Mouse (Mus musculus): ENCODE results near the gene Gm20388. TPM values are rescaled to one million over a fixed set of nuclear protein-coding genes. Genes with fewer than 3 reads are reported as not detected.

Gm20388 gene
- polyA plus RNA-seq, 1 experiment from 2014 or later, result 8.3 TPM

DNA sequence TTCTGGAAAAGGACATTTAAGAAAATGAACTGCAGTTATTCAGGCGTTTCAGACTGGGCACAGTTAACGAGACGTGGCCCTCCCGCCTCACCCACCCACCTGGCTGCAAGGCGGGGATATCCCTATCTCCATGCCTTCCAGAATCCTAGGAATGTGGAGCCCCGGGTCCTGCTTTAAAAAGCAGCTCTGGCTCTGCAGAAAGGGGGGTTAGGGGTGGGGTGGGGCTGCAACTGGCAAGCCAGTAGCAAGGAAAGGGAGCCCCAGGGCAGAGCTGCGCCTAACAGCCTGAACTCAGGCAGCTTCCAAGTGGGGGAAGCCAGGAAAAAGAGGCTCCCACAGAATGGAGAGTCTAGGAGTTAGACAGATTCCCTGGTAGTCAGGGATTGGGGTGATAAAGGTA is 2668.6 kb downstream of the Gm20388 start:
- Histone ChIP-seq H3K27me3 (replicated peaks; ENCODE audit: control insufficient read depth, insufficient read depth, low read length) (no peaks in the 10 kb centered on the region), H3K9ac (ENCODE audit: low read length) (no peak overlapping the region), H3K9me3 (ENCODE audit: control insufficient read depth, low read length) (no peaks in the 10 kb centered on the region), H3K27ac (ENCODE audit: low read depth) (no peak overlapping the region), H3K4me1 (replicated peaks; ENCODE audit: control insufficient read depth, insufficient read depth, low read length) (peaks cover 35% of the 10 kb centered on the region), H3K36me3 (ENCODE audit: control insufficient read depth, insufficient read depth, low read length) (no peaks in the 10 kb centered on the region), H3K4me3 (ENCODE audit: low read depth, low read length) (no peak overlapping the region), H3K4me2 (ENCODE audit: low read length) (no peak overlapping the region)
- ATAC-seq (replicated peaks; ENCODE audit: low FRiP score, low TSS enrichment, low read depth), result no peak
- WGBS, result 33% methylated on average over 7 of the region's 7 CpGs
- no peak for DNase-seq (ENCODE audit: low spot score)

DNA sequence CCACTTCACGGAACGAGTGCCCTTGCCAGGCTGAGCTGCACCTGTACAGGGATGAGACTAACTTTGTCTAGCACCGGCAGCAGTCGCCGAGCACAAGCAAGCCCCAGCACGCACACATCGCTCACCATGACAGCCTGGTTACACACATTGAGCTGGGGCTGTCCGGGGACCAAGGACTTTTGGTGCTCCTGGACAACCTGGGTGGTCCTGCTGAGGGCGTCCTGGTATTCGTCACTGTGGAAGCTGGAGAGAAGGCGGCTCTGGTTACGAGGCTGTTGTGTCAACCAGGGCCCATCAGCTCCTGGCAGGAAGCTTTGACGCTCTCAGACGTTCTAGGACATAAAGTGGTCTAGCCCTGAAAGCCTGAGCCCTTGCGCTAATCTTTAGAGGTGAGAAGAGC is 2670.3 kb downstream of the Gm20388 start:
- no peak overlapping the region for H3K4me3 ChIP-seq (ENCODE audit: low read depth, low read length)
- H3K36me3 ChIP-seq (ENCODE audit: control insufficient read depth, insufficient read depth, low read length), result no peaks in the 10 kb centered on the region
- H3K4me2 ChIP-seq (ENCODE audit: low read length), result no peak overlapping the region
- 25% methylated on average over 14 of the region's 15 CpGs for whole genome bisulfite sequencing
- DNase-seq (ENCODE audit: low spot score) (no peak), ATAC-seq (replicated peaks; ENCODE audit: low FRiP score, low TSS enrichment, low read depth) (no peak)
- H3K4me1 ChIP-seq (replicated peaks; ENCODE audit: control insufficient read depth, insufficient read depth, low read length), result peaks cover 24% of the 10 kb centered on the region
- H3K27me3 ChIP-seq (replicated peaks; ENCODE audit: control insufficient read depth, insufficient read depth, low read length), result no peaks in the 10 kb centered on the region
- no peak overlapping the region for H3K27ac ChIP-seq (ENCODE audit: low read depth)
- H3K9ac ChIP-seq (ENCODE audit: low read length), result no peak overlapping the region
- no peaks in the 10 kb centered on the region for H3K9me3 ChIP-seq (ENCODE audit: control insufficient read depth, low read length)

DNA sequence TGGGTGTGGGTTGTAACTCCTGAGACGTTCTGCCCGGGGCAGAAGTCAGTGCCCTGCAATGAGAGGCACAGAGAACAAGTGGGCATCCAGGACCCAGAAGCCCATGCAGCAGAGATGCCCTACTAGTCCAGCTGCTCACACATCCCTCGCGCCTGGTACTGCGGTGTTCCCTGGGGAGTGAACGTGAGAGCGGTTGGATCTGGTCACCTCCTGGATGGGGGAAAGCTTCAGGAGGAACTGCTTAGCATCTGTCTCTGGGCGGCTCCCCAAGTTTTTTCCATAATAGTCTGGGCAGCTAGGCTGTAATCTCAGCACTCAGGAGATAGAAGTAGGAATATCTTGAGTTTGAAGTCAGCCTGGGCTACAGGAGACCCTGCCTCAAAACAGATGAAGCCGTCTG is 2674.3 kb downstream of the Gm20388 start:
- DNase-seq (ENCODE audit: low spot score), result no peak
- Histone ChIP-seq H3K36me3 (ENCODE audit: control insufficient read depth, insufficient read depth, low read length) (no peaks in the 10 kb centered on the region), H3K9me3 (ENCODE audit: control insufficient read depth, low read length) (no peaks in the 10 kb centered on the region), H3K9ac (ENCODE audit: low read length) (no peak overlapping the region), H3K4me2 (ENCODE audit: low read length) (no peak overlapping the region), H3K27me3 (replicated peaks; ENCODE audit: control insufficient read depth, insufficient read depth, low read length) (no peaks in the 10 kb centered on the region), H3K4me3 (ENCODE audit: low read depth, low read length) (no peak overlapping the region), H3K27ac (ENCODE audit: low read depth) (0 out of 2 replicates have a peak overlapping the region, but pooled peaks have one; percentile 23), H3K4me1 (replicated peaks; ENCODE audit: control insufficient read depth, insufficient read depth, low read length) (peaks cover 10% of the 10 kb centered on the region)
- 85% methylated on average over 9 of the region's 9 CpGs for WGBS
- ATAC-seq (replicated peaks; ENCODE audit: low FRiP score, low TSS enrichment, low read depth), result no peak

GRCm38 (mm10) chr8:122585411-122585891 is 2674.8 kb downstream of the Gm20388 start:
- H3K4me2 ChIP-seq (ENCODE audit: low read length), result no peak overlapping the region
- DNase-seq (ENCODE audit: low spot score) (no peak), ATAC-seq (replicated peaks; ENCODE audit: low FRiP score, low TSS enrichment, low read depth) (0 out of 2 replicates have a peak, but pooled peaks have one; percentile 24)
- H3K9ac ChIP-seq (ENCODE audit: low read length), result no peak overlapping the region
- no peaks in the 10 kb centered on the region for H3K9me3 ChIP-seq (ENCODE audit: control insufficient read depth, low read length)
- peaks cover 9% of the 10 kb centered on the region for H3K4me1 ChIP-seq (replicated peaks; ENCODE audit: control insufficient read depth, insufficient read depth, low read length)
- no peaks in the 10 kb centered on the region for H3K36me3 ChIP-seq (ENCODE audit: control insufficient read depth, insufficient read depth, low read length)
- H3K4me3 ChIP-seq (ENCODE audit: low read depth, low read length), result no peak overlapping the region
- WGBS, result 32% methylated on average over 14 of the region's 14 CpGs
- H3K27ac ChIP-seq (ENCODE audit: low read depth), result peak overlapping the region; percentile 23; the same call in 1 of the 2 replicates
- no peaks in the 10 kb centered on the region for H3K27me3 ChIP-seq (replicated peaks; ENCODE audit: control insufficient read depth, insufficient read depth, low read length)

- H3K4me1 ChIP-seq (replicated peaks; ENCODE audit: control insufficient read depth, insufficient read depth, low read length), result peaks cover 9% of the 10 kb centered on the region
- ATAC-seq (replicated peaks; ENCODE audit: low FRiP score, low TSS enrichment, low read depth) (no peak), DNase-seq (ENCODE audit: low spot score) (no peak)
- 0 out of 2 replicates have a peak overlapping the region, but pooled peaks have one; percentile 23 for H3K27ac ChIP-seq (ENCODE audit: low read depth)
- H3K4me2 ChIP-seq (ENCODE audit: low read length), result no peak overlapping the region
- H3K9ac ChIP-seq (ENCODE audit: low read length), result no peak overlapping the region
- H3K36me3 ChIP-seq (ENCODE audit: control insufficient read depth, insufficient read depth, low read length), result no peaks in the 10 kb centered on the region
- H3K27me3 ChIP-seq (replicated peaks; ENCODE audit: control insufficient read depth, insufficient read depth, low read length), result no peaks in the 10 kb centered on the region
- 71% methylated on average over 7 of the region's 7 CpGs for WGBS
- H3K4me3 ChIP-seq (ENCODE audit: low read depth, low read length), result no peak overlapping the region
- H3K9me3 ChIP-seq (ENCODE audit: control insufficient read depth, low read length), result no peaks in the 10 kb centered on the region
Observed at GRCm38 (mm10) chr8:122586171-122586570, 2675.5 kb downstream of the Gm20388 start.

DNA sequence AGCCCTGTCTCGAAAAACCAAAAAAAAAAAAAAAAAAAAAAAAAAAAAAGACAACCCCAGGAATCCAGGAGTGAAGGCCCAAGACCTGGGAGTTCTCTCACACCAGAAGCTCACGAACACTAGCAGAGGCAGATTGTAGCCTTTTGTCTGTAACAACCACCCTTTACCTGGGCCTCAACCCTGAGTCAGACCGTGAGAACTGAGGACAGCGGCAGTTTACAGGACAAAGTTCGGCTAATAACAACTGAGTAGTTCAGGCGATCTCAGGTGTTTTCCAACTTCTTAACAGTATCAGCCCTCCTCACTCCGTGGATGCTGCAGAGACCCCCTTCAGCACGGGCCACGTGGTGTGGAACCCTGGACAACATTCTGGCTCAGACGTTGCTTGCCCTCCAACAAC is 2676.1 kb downstream of the Gm20388 start:
- H3K27ac ChIP-seq (ENCODE audit: low read depth), result no peak overlapping the region
- no peaks in the 10 kb centered on the region for H3K27me3 ChIP-seq (replicated peaks; ENCODE audit: control insufficient read depth, insufficient read depth, low read length)
- no peaks in the 10 kb centered on the region for H3K36me3 ChIP-seq (ENCODE audit: control insufficient read depth, insufficient read depth, low read length)
- ATAC-seq (replicated peaks; ENCODE audit: low FRiP score, low TSS enrichment, low read depth), result no peak
- WGBS, result 71% methylated on average over 10 of the region's 10 CpGs
- no peak overlapping the region for H3K4me3 ChIP-seq (ENCODE audit: low read depth, low read length)
- peaks cover 9% of the 10 kb centered on the region for H3K4me1 ChIP-seq (replicated peaks; ENCODE audit: control insufficient read depth, insufficient read depth, low read length)
- no peaks in the 10 kb centered on the region for H3K9me3 ChIP-seq (ENCODE audit: control insufficient read depth, low read length)
- H3K9ac ChIP-seq (ENCODE audit: low read length), result no peak overlapping the region
- DNase-seq (ENCODE audit: low spot score), result no peak
- H3K4me2 ChIP-seq (ENCODE audit: low read length), result no peak overlapping the region

DNA sequence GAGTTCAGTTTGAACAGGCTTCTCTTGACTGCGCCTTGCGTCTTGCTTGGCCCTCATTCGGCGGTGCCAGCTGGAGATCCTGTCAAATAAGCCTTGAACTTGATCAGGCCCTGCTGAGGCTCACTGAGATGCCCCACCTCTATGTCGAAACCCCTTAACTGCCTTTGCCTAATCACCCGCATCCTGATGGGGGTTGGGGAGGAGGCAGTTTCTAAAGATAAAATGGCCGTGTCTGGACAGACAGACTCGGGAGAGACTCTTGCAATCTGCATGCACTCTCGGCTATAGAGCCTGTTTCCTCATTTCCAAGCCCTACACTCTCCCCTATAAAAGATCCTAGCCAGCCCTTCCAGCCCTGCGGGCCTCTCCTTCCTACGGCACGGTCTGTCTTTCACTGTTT is 2682.6 kb downstream of the Gm20388 start:
- WGBS, result 58% methylated on average over 12 of the region's 12 CpGs
- Histone ChIP-seq H3K4me2 (ENCODE audit: low read length) (no peak overlapping the region), H3K4me3 (ENCODE audit: low read depth, low read length) (no peak overlapping the region), H3K36me3 (ENCODE audit: control insufficient read depth, insufficient read depth, low read length) (peaks cover 11% of the 10 kb centered on the region; the same call in 1 of the 2 replicates), H3K27me3 (replicated peaks; ENCODE audit: control insufficient read depth, insufficient read depth, low read length) (no peaks in the 10 kb centered on the region), H3K4me1 (replicated peaks; ENCODE audit: control insufficient read depth, insufficient read depth, low read length) (no peaks in the 10 kb centered on the region), H3K27ac (ENCODE audit: low read depth) (no peak overlapping the region), H3K9ac (ENCODE audit: low read length) (no peak overlapping the region), H3K9me3 (ENCODE audit: control insufficient read depth, low read length) (no peaks in the 10 kb centered on the region)
- DNase-seq (ENCODE audit: low spot score) (no peak), ATAC-seq (replicated peaks; ENCODE audit: low FRiP score, low TSS enrichment, low read depth) (no peak)

GRCm38 (mm10) chr8:122593783-122594507 is 2683.3 kb downstream of the Gm20388 start:
- Histone ChIP-seq H3K9ac (ENCODE audit: low read length) (no peak overlapping the region), H3K27me3 (replicated peaks; ENCODE audit: control insufficient read depth, insufficient read depth, low read length) (no peaks in the 10 kb centered on the region), H3K9me3 (ENCODE audit: control insufficient read depth, low read length) (no peaks in the 10 kb centered on the region), H3K4me2 (ENCODE audit: low read length) (no peak overlapping the region), H3K4me3 (ENCODE audit: low read depth, low read length) (no peak overlapping the region), H3K27ac (ENCODE audit: low read depth) (no peak overlapping the region), H3K4me1 (replicated peaks; ENCODE audit: control insufficient read depth, insufficient read depth, low read length) (no peaks in the 10 kb centered on the region), H3K36me3 (ENCODE audit: control insufficient read depth, insufficient read depth, low read length) (peaks cover 11% of the 10 kb centered on the region; the same call in 1 of the 2 replicates)
- ATAC-seq (replicated peaks; ENCODE audit: low FRiP score, low TSS enrichment, low read depth) (no peak), DNase-seq (ENCODE audit: low spot score) (no peak)
- 70% methylated on average over 19 of the region's 19 CpGs for WGBS

DNA sequence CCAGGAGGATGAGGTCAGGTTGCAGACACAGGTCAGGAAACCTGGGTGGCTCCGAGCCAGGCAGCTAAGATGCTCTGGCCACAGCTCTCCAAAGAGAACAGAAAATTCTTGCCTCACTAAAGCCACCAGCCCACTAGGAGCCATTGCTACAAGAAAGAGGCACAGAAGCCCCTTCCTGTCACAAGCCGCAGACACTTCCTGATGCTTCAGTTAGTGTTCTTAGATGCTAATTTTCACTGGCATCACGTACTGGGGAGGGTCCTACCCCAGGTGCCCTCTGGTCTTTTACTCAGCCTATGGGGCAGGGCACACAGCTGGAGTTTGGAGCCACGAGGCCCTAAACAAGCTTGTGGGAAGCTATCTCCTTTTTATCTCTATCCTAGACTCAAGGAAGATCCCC is 2685.4 kb downstream of the Gm20388 start:
- Histone ChIP-seq H3K9ac (ENCODE audit: low read length) (no peak overlapping the region), H3K4me3 (ENCODE audit: low read depth, low read length) (no peak overlapping the region), H3K36me3 (ENCODE audit: control insufficient read depth, insufficient read depth, low read length) (peaks cover 14% of the 10 kb centered on the region; the same call in 1 of the 2 replicates), H3K9me3 (ENCODE audit: control insufficient read depth, low read length) (no peaks in the 10 kb centered on the region), H3K4me2 (ENCODE audit: low read length) (no peak overlapping the region), H3K4me1 (replicated peaks; ENCODE audit: control insufficient read depth, insufficient read depth, low read length) (no peaks in the 10 kb centered on the region), H3K27ac (ENCODE audit: low read depth) (no peak overlapping the region), H3K27me3 (replicated peaks; ENCODE audit: control insufficient read depth, insufficient read depth, low read length) (no peaks in the 10 kb centered on the region)
- ATAC-seq (replicated peaks; ENCODE audit: low FRiP score, low TSS enrichment, low read depth) (no peak), DNase-seq (ENCODE audit: low spot score) (no peak)
- WGBS, result 54% methylated on average over 4 of the region's 4 CpGs
